Mouse (Mus musculus): ENCODE measurements around the gene Cebpa. TPM values are rescaled to one million over a fixed set of nuclear protein-coding genes. Genes with fewer than 3 reads are reported as not detected.

Gene Cebpa
- polyA plus RNA-seq, 1 experiment from 2014 or later = 0.64 TPM

DNA sequence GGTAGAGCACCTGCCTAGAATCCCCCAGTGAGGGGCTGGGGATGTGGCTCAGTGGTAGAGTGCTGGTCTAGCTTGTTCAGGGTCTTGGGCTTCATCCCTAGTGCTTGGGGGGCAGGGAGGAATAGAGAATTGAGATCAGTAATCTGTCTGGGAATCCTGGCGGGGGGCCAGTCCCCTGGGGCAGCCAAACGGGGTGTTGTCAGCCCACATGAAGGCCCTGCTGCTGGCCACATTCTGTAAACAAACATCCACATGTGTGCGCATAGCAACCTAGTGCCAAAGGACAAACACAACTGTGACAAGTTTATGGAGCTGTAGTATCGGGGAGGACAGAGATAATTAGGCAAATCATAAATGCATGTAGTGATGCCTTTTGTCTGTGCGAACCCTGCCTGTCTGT is 15.5 kb downstream of the Cebpa start:
- no peak overlapping the region for H3K4me3 ChIP-seq
- H3K9me3 ChIP-seq = no peaks in the 10 kb centered on the region
- H3K36me3 ChIP-seq = no peaks in the 10 kb centered on the region
- H3K4me1 ChIP-seq = no peaks in the 10 kb centered on the region; the same call in 1 of the 2 replicates
- H3K9ac ChIP-seq (replicated peaks) = no peak overlapping the region
- 34% methylated on average over 5 of the region's 5 CpGs for WGBS
- H3K4me2 ChIP-seq (replicated peaks) = no peak overlapping the region
- H3K27me3 ChIP-seq = no peaks in the 10 kb centered on the region
- no peak overlapping the region for H3K27ac ChIP-seq (replicated peaks)
- ATAC-seq (replicated peaks) = no peak

DNA sequence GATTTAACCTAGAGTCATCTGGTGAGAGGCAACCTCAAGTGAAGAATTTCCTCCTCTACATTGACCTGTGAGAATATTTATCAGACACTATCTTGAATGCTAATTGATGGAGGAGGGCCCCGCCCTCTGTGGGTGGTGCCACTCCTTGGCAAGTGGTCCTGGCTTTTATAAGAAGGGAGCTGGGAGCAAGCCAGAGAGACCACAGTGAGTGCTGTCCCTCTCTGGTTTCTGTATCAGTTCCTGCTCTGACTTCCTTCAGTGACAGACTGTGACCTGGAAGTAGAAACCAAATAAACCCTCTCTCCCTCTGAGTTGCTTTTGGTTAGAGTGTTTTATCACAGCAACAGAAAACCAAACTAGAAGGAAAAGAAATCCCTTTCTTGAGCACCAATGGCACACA is 18.4 kb downstream of the Cebpa start:
- H3K4me3 ChIP-seq = no peak overlapping the region
- no peak for ATAC-seq (replicated peaks)
- WGBS = 88% methylated on average over 1 of the region's 1 CpGs
- no peaks in the 10 kb centered on the region for H3K27me3 ChIP-seq
- H3K4me2 ChIP-seq (replicated peaks) = no peak overlapping the region
- H3K9ac ChIP-seq (replicated peaks) = no peak overlapping the region
- H3K36me3 ChIP-seq = no peaks in the 10 kb centered on the region
- no peak overlapping the region for H3K27ac ChIP-seq (replicated peaks)
- no peaks in the 10 kb centered on the region; the same call in 1 of the 2 replicates for H3K4me1 ChIP-seq
- no peaks in the 10 kb centered on the region for H3K9me3 ChIP-seq

DNA sequence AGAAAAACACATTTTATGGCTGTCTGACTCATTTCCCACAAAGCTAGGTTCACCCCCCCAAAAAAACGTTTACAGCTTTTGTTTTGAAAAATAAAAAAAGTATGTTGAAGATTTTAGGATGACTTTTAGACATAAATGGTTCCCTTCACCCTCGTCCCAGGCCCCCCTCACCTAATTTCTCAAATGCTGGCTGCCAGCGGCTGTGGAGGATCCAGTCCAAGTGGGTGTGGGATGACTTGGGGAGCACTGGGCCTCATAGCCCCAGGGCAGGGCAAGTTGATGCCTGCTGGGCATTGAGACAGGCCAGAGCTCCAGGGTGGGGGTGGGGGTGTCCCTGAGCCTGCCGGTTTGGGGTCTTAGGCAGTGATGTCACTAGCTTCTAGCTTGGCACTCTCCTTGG is 19.4 kb downstream of the Cebpa start:
- Histone ChIP-seq H3K27me3 (no peaks in the 10 kb centered on the region), H3K9me3 (no peaks in the 10 kb centered on the region), H3K9ac (replicated peaks) (no peak overlapping the region), H3K4me2 (replicated peaks) (no peak overlapping the region), H3K4me3 (no peak overlapping the region), H3K4me1 (no peaks in the 10 kb centered on the region; the same call in 1 of the 2 replicates), H3K27ac (replicated peaks) (no peak overlapping the region), H3K36me3 (no peaks in the 10 kb centered on the region)
- no peak for ATAC-seq (replicated peaks)
- 65% methylated on average over 4 of the region's 4 CpGs for WGBS

DNA sequence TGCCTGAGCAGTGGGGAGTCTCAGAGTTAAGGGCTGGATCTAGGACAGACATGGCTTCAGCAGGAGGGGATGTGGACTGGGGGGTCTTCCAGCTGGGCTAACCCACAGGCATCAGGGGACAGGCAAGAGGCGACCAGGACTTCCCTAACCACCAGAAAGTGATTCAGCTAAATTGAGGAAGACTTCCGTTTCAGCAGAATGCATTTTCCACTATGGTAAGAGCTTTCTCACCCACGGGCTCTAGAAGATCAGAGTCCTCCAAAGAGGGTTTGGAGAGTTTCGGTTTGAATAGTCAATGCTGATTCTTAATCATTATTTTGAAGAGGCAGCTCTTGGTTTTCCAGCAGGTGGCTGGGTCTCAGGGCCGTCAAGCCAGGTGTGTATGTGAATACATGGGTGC is 20.8 kb downstream of the Cebpa start:
- Histone ChIP-seq H3K4me2 (replicated peaks) (no peak overlapping the region), H3K4me3 (no peak overlapping the region), H3K36me3 (no peaks in the 10 kb centered on the region), H3K27ac (replicated peaks) (no peak overlapping the region), H3K9ac (replicated peaks) (no peak overlapping the region), H3K9me3 (no peaks in the 10 kb centered on the region), H3K27me3 (no peaks in the 10 kb centered on the region), H3K4me1 (no peaks in the 10 kb centered on the region; the same call in 1 of the 2 replicates)
- ATAC-seq (replicated peaks) = no peak
- 84% methylated on average over 5 of the region's 5 CpGs for WGBS

DNA sequence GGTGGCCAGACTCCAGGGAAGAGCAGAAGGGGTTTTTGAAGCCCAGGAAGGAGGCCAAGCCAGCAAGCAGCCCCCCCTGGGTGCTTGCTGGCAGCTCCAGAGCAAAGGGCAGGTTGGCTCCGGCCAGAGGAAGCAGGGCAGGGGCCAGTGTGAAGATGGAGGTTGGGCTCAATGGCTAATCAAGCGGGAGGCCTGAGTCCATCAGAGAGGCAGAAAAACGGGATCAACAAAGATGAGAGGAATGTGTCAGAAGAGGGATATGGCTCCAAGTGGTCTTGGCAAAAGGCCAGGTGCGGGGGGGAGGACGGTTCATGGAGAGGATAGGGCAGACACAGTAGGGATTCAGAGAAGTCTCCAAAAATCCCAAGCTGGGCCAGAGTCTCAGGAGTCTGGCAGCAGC is 22.4 kb downstream of the Cebpa start:
- WGBS = 52% methylated on average over 5 of the region's 5 CpGs
- Histone ChIP-seq H3K27ac (replicated peaks) (no peak overlapping the region), H3K36me3 (no peaks in the 10 kb centered on the region), H3K4me3 (no peak overlapping the region), H3K9me3 (no peaks in the 10 kb centered on the region), H3K9ac (replicated peaks) (no peak overlapping the region), H3K27me3 (no peaks in the 10 kb centered on the region), H3K4me1 (no peaks in the 10 kb centered on the region), H3K4me2 (replicated peaks) (no peak overlapping the region)
- ATAC-seq (replicated peaks) = no peak

DNA sequence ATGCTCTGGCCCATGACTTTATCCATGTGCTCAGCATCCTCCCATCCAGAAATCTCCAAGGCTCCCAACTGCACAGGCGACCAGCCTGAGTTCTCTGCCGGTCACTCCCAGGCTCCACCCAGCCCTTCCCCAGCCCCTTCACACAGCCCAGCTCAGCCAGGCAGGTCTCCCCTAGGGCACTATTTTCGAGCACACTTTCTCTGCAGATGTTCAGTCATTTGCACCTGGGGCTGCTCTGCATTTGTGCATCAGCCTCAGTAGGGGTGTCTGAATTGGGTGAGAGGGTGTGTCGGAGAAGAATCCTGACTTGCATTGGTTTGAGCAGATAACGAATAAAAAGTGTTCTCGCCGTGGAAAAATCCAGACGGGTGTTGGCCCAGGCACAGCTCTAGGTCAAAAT is 23.4 kb downstream of the Cebpa start:
- no peaks in the 10 kb centered on the region for H3K4me1 ChIP-seq
- no peak overlapping the region for H3K4me3 ChIP-seq
- 78% methylated on average over 8 of the region's 8 CpGs for WGBS
- no peaks in the 10 kb centered on the region for H3K9me3 ChIP-seq
- no peaks in the 10 kb centered on the region for H3K36me3 ChIP-seq
- H3K27ac ChIP-seq (replicated peaks) = no peak overlapping the region
- H3K9ac ChIP-seq (replicated peaks) = no peak overlapping the region
- no peak for ATAC-seq (replicated peaks)
- H3K27me3 ChIP-seq = no peaks in the 10 kb centered on the region
- H3K4me2 ChIP-seq (replicated peaks) = no peak overlapping the region

DNA sequence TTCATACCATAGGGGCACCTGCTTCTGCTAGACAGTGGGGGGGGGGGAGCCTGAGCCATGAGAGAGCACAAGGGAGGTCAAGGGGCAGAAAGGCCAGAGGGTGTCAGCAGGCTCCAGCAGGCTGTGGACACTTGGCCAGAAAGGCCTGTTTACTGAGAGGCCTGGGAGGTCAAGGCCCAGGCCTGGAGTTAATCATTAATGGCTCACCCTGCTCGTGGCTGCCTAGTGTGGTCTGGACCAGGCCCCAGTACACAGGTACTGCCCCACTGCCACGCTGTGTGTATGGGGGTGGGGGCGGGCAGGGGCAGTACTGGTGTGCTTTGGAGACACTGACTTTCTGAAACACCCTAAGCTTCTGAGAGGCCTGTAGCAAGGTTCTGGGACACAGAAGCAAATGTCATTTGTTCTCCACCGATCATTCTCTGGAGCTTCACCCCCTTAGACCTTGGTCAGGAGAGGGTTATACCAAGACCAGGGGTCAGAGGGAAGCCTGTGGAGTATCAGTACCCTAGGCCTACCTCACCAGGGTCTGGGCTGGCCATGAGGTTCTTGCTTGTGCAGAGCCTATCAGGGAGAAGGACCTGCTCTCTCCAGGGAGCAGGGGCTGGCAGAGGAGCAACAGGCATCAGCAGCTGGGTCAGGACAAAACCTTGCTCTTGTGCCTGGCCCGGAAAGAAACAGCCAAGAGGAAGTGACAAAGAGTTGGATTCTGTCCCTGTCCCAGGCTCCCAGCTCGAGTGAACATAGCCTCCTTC is 24.9 kb downstream of the Cebpa start:
- Histone ChIP-seq H3K9me3 (no peaks in the 10 kb centered on the region), H3K4me3 (no peak overlapping the region), H3K27me3 (no peaks in the 10 kb centered on the region), H3K36me3 (no peaks in the 10 kb centered on the region), H3K4me1 (no peaks in the 10 kb centered on the region), H3K9ac (replicated peaks) (no peak overlapping the region), H3K4me2 (replicated peaks) (no peak overlapping the region), H3K27ac (replicated peaks) (no peak overlapping the region)
- ATAC-seq (replicated peaks) = no peak
- 71% methylated on average over 6 of the region's 6 CpGs for WGBS

DNA sequence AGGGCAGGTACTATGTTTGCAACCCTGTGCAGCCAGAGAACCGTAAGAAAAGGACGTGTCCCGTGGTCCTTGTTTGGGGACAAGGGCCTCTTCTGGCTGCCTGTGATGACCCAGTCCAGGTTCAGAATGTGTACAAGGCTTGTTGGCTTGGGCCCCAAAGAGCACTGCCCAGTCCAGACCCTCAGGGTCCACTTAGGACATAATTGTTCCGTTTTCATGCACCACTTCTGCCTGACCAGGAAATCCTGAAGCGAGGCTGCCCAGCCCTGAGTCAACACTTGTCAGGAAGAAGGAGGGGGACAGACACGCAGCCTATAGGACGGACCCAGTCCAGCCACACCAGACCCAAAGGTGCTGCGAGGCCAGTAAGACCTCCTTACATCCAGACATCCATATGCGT is 26.0 kb downstream of the Cebpa start:
- Histone ChIP-seq H3K27me3 (no peaks in the 10 kb centered on the region), H3K9ac (replicated peaks) (no peak overlapping the region), H3K9me3 (no peaks in the 10 kb centered on the region), H3K4me3 (no peak overlapping the region), H3K4me2 (replicated peaks) (no peak overlapping the region), H3K27ac (replicated peaks) (no peak overlapping the region), H3K4me1 (no peaks in the 10 kb centered on the region), H3K36me3 (no peaks in the 10 kb centered on the region)
- ATAC-seq (replicated peaks) = no peak
- 80% methylated on average over 9 of the region's 9 CpGs for WGBS

DNA sequence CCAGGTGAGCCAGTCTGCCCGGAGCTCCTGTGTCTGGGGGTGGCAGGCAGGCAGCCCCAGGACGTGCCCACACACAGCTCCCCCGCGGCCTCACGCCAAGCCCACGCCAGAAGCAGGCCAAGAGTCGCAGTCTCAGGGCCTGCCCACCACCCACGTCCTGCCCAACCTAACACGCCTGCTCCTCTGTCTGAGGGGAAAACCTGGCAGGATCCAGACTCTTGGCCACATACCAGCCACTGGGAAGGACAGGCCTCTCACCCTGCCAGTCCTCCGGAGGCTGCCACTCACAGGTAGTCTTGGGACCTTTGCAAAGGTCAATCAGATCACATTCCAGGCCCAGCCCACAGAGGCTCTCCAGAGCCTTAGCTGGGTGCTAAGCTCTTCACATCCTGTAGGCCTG is 27.2 kb downstream of the Cebpa start:
- WGBS = 81% methylated on average over 10 of the region's 10 CpGs
- H3K36me3 ChIP-seq = no peaks in the 10 kb centered on the region
- H3K4me1 ChIP-seq = no peaks in the 10 kb centered on the region
- no peak for ATAC-seq (replicated peaks)
- no peak overlapping the region for H3K9ac ChIP-seq (replicated peaks)
- H3K4me2 ChIP-seq (replicated peaks) = no peak overlapping the region
- no peak overlapping the region for H3K27ac ChIP-seq (replicated peaks)
- no peak overlapping the region for H3K4me3 ChIP-seq
- no peaks in the 10 kb centered on the region for H3K9me3 ChIP-seq
- H3K27me3 ChIP-seq = no peaks in the 10 kb centered on the region

DNA sequence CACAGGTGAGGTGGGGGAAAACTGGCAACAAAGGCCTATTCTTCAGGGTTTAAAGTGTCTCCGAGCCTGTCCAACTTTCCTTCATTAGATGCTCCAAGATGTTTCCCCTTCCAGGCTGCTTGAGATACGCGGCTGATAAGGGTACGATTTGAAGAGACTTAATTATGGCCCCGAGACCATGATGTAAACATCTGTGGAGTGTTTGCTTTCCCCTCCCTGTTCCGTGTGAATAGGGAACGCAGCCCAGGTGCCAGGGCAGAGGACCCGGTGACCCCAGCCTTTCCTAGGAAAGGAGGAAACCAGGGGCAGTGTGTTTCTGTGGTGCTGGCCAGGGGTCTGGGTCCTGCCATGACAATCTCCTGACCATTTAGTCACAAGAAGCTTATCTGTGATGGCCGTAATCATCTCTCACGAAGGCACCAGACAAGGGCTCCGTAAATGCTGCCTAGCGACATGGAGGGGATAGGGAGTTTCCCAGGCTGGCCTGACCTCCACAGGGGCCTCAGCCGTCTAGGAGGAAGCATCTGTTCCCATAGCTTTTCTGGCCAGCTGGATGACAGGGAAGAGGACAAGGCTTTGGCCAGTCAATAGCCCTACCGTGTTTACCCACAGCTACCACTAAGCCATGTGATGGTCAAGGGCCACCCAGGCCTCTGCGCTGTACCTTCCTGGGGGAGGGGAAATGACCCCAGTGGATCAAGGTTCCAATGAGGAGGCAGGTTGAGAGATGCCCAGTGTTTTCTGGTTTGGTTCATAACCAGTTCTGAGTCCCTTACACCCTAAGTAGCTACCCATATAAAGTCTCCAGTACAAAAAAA is 30.7 kb downstream of the Cebpa start:
- ATAC-seq (replicated peaks) = no peak
- H3K4me1 ChIP-seq = no peaks in the 10 kb centered on the region
- no peaks in the 10 kb centered on the region for H3K36me3 ChIP-seq
- no peak overlapping the region for H3K4me3 ChIP-seq
- H3K27ac ChIP-seq (replicated peaks) = no peak overlapping the region
- H3K27me3 ChIP-seq = no peaks in the 10 kb centered on the region
- WGBS = 72% methylated on average over 15 of the region's 15 CpGs
- H3K4me2 ChIP-seq (replicated peaks) = no peak overlapping the region
- H3K9ac ChIP-seq (replicated peaks) = no peak overlapping the region
- H3K9me3 ChIP-seq = no peaks in the 10 kb centered on the region

DNA sequence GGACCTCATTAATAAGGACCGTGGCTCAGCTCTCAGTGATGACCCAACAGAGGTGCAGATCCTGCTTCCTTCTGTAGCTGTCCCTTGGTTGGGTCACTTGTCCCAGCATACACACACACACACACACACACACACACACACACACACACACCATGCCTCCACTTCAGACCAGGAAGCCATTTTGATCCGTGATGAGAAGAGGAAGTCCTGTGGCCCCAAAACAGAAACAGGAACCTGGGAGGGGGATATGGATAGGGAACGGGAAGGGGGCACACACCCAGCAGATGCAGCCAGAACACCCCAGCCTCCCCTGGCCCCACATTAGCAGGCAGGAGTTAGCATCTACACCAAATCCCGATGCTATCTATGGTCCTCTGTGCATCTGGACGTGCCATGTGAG is 31.8 kb downstream of the Cebpa start:
- WGBS = 89% methylated on average over 5 of the region's 5 CpGs
- Histone ChIP-seq H3K9ac (replicated peaks) (no peak overlapping the region), H3K4me3 (no peak overlapping the region), H3K4me2 (replicated peaks) (no peak overlapping the region), H3K27me3 (no peaks in the 10 kb centered on the region), H3K4me1 (no peaks in the 10 kb centered on the region), H3K36me3 (no peaks in the 10 kb centered on the region), H3K9me3 (no peaks in the 10 kb centered on the region), H3K27ac (replicated peaks) (no peak overlapping the region)
- ATAC-seq (replicated peaks) = no peak

DNA sequence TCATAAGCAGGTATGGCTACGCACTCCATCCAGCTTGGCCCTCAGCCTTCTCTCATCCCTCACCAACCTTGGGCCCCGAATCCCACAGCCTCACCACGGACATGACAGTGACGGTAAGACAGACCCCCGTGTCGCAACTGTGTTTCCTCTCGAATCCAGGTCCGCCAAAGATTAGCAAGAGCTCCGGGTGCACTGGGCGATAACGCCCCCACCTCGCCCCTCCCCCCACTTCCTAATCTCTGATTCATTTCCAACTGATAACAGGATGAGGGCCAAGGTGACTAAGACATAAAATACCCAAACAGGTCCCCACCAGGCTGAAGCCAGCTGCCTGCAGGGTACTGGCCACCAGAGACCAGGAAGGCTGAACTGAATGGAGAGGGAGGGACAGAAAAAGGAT is 35.4 kb downstream of the Cebpa start:
- no peaks in the 10 kb centered on the region for H3K9me3 ChIP-seq
- no peak overlapping the region for H3K27ac ChIP-seq (replicated peaks)
- H3K4me3 ChIP-seq = no peak overlapping the region
- H3K9ac ChIP-seq (replicated peaks) = no peak overlapping the region
- H3K4me2 ChIP-seq (replicated peaks) = no peak overlapping the region
- 79% methylated on average over 12 of the region's 12 CpGs for WGBS
- H3K36me3 ChIP-seq = no peaks in the 10 kb centered on the region
- ATAC-seq (replicated peaks) = no peak
- H3K4me1 ChIP-seq = no peaks in the 10 kb centered on the region
- H3K27me3 ChIP-seq = no peaks in the 10 kb centered on the region

Data from forebrain, embryonic 15.5 days (tissue).